Mouse (Mus musculus) limb, embryonic 14.5 days (tissue): ENCODE results near the gene Usp47. TPM values are rescaled to one million over a fixed set of nuclear protein-coding genes. Genes with fewer than 3 reads are reported as not detected.

Source experiments
- ATAC-seq: fragments of 200-750 bp; cut with Nextera tagmentation; 2 replicates; pipeline ENCODE4 v1.8.0; 2017; ENCODE audit warnings: low read depth, moderate number of reproducible peaks, moderate TSS enrichment; ENCODE audit not compliant: low FRiP score
- DNase-seq: peaks from one replicate; pipeline ENCODE4 v3.0.0-alpha.2; 2015; ENCODE audit warnings: low spot score
- H3K27ac ChIP-seq: fragments of 300-500 bp; sonication (generic); replicated peaks from 2 replicates; pipeline ENCODE4 v1.5.1; 2014; ENCODE audit warnings: low read depth, mild to moderate bottlenecking, low read length, moderate library complexity, mixed read lengths
- H3K27me3 ChIP-seq: fragments of 300-500 bp; sonication (generic); 2 replicates; pipeline ENCODE4 v1.6.1; 2014; ENCODE audit warnings: low read length, mixed read lengths; ENCODE audit not compliant: control insufficient read depth, insufficient read depth
- H3K36me3 ChIP-seq: fragments of 300-500 bp; sonication (generic); 2 replicates; pipeline ENCODE4 v1.6.1; 2014; ENCODE audit warnings: mild to moderate bottlenecking, low read length, moderate library complexity, mixed read lengths; ENCODE audit not compliant: control insufficient read depth, insufficient read depth
- H3K4me1 ChIP-seq: fragments of 300-500 bp; sonication (generic); 2 replicates; pipeline ENCODE4 v1.6.1; 2014; ENCODE audit warnings: antibody characterized with exemption, low read length, mixed read lengths; ENCODE audit not compliant: control insufficient read depth, insufficient read depth
- H3K4me2 ChIP-seq: fragments of 300-500 bp; sonication (generic); replicated peaks from 2 replicates; pipeline ENCODE4 v1.6.1; 2014; ENCODE audit warnings: low read depth, mild to moderate bottlenecking, low read length, moderate library complexity; ENCODE audit not compliant: severe bottlenecking
- H3K4me3 ChIP-seq: fragments of 300-500 bp; sonication (generic); replicated peaks from 2 replicates; pipeline ENCODE4 v1.5.1; 2014; ENCODE audit warnings: low read length
- H3K9ac ChIP-seq: fragments of 300-500 bp; sonication (generic); 2 replicates; pipeline ENCODE4 v1.6.1; 2014; ENCODE audit warnings: mild to moderate bottlenecking, low read depth, low read length, moderate library complexity; ENCODE audit not compliant: severe bottlenecking
- H3K9me3 ChIP-seq: fragments of 300-500 bp; sonication (generic); 2 replicates; pipeline ENCODE4 v1.6.1; 2016; ENCODE audit warnings: low read length; ENCODE audit not compliant: control insufficient read depth
- POLR2A ChIP-seq: fragments of 200-500 bp; IDR thresholded peaks from 2 replicates; pipeline ENCODE4 v1.8.0; 2012; ENCODE audit warnings: inconsistent platforms, mild to moderate bottlenecking, moderate library complexity, borderline replicate concordance; ENCODE audit not compliant: insufficient read depth, insufficient read length; ENCODE audit errors: extremely low read depth
- WGBS: fragments of 180-500 bp; shearing (Covaris S2); extraction: QIAGEN DNeasy Blood & Tissue Kit; methylation state at CpG from one replicate; pipeline ENCODE4 v1.1.7; 2014; 5-methylcytosine and 5-hydroxymethylcytosine counted together
- polyA plus RNA-seq, 2 experiments: library from polyadenylated mRNA; depleted of rRNA in 1 of 2; stranded (reverse) in 1 of 2; unstranded in 1 of 2; fragments of >200 nt; fragmentation: Nextera tagmentation in 1 of 2; extraction: Ambion mirVana in 1 of 2; gene quantifications; 2 replicates each; pipeline versions ENCODE4 v1.2.1 to v1.2.3; 2012 to 2014

Gene Usp47
- polyA plus RNA-seq, 2 experiments: 51.9 to 81.2 TPM

- no peak for TF ChIP-seq POLR2A
- Histone ChIP-seq H3K9me3 (no peaks in the 10 kb centered on the region), H3K36me3 (no peaks in the 10 kb centered on the region), H3K4me1 (no peaks in the 10 kb centered on the region), H3K27ac (no peak overlapping the region), H3K4me2 (no peak overlapping the region), H3K9ac (no peak overlapping the region), H3K4me3 (no peak overlapping the region), H3K27me3 (no peaks in the 10 kb centered on the region)
- WGBS: 76% methylated on average over 3 of the region's 3 CpGs
- DNase-seq (no peak), ATAC-seq (no peak)
Observed at GRCm38 (mm10) chr7:111986906-111987305, 36.4 kb upstream of the Usp47 start.

DNA sequence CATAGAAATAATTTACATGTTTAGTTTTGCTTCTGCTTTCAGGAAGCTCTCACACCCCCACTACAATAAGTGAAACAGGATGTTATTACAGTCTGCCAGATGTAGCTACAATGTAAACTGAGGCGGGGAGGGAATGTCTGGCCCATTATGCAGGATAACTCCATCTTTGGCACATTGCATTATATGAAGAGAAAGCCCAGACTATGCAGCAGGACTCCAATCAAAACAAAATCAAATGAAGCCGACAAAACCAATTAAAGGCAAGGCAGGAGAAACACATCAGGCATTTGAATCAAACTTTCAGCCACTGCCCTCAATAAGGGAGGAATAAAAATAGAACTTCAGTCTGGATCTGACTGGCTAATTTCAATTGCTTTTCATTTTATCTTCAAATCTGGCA is 25.9 kb upstream of the Usp47 start:
- no peak for TF ChIP-seq POLR2A
- Histone ChIP-seq H3K27ac (no peak overlapping the region), H3K4me1 (no peaks in the 10 kb centered on the region), H3K36me3 (no peaks in the 10 kb centered on the region), H3K4me3 (no peak overlapping the region), H3K4me2 (no peak overlapping the region), H3K9ac (no peak overlapping the region), H3K9me3 (no peaks in the 10 kb centered on the region), H3K27me3 (no peaks in the 10 kb centered on the region)
- ATAC-seq: no peak
- 54% methylated on average over 2 of the region's 2 CpGs for WGBS
- no peak for DNase-seq

GRCm38 (mm10) chr7:111998446-111999004 is 24.8 kb upstream of the Usp47 start:
- H3K9me3 ChIP-seq: no peaks in the 10 kb centered on the region
- H3K36me3 ChIP-seq: no peaks in the 10 kb centered on the region
- WGBS: 58% methylated on average over 6 of the region's 6 CpGs
- no peaks in the 10 kb centered on the region for H3K27me3 ChIP-seq
- H3K4me3 ChIP-seq: no peak overlapping the region
- ATAC-seq (no peak), DNase-seq (no peak)
- H3K27ac ChIP-seq: no peak overlapping the region
- H3K9ac ChIP-seq: no peak overlapping the region
- no peak overlapping the region for H3K4me2 ChIP-seq
- H3K4me1 ChIP-seq: no peaks in the 10 kb centered on the region
- no peak for TF ChIP-seq POLR2A

GRCm38 (mm10) chr7:111999376-111999775 is 23.9 kb upstream of the Usp47 start:
- no peaks in the 10 kb centered on the region for H3K9me3 ChIP-seq
- no peaks in the 10 kb centered on the region for H3K27me3 ChIP-seq
- H3K27ac ChIP-seq: no peak overlapping the region
- no peaks in the 10 kb centered on the region for H3K4me1 ChIP-seq
- no peak overlapping the region for H3K4me3 ChIP-seq
- no peak for DNase-seq
- no peak overlapping the region for H3K9ac ChIP-seq
- H3K4me2 ChIP-seq: no peak overlapping the region
- no peaks in the 10 kb centered on the region for H3K36me3 ChIP-seq
- TF ChIP-seq POLR2A: no peak
- ATAC-seq: no peak

DNA sequence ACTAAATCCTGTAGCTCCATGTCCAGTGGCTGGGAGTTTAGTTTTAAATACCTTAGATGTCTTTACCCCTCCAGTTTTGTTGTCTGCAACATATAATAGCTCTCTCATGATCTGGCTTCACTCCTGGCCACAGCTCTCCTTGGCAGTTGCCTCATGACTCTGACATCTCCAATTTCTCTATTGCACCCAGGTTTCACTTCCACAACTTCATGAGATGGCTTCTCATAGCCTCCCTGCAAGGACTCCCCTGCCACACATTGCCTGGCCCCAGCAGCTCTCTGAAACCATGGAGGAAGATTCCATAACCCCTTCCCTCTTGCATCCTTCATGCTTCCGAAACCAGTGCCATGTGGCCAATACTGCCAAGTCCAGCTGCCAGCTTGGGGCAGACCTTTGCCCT is 23.1 kb upstream of the Usp47 start:
- no peak for ATAC-seq
- TF ChIP-seq POLR2A: no peak
- H3K36me3 ChIP-seq: no peaks in the 10 kb centered on the region
- no peak overlapping the region for H3K27ac ChIP-seq
- H3K9ac ChIP-seq: no peak overlapping the region
- DNase-seq: no peak
- no peak overlapping the region for H3K4me3 ChIP-seq
- no peaks in the 10 kb centered on the region for H3K4me1 ChIP-seq
- H3K27me3 ChIP-seq: no peaks in the 10 kb centered on the region
- no peak overlapping the region for H3K4me2 ChIP-seq
- WGBS: 85% methylated on average over 1 of the region's 1 CpGs
- H3K9me3 ChIP-seq: no peaks in the 10 kb centered on the region

DNA sequence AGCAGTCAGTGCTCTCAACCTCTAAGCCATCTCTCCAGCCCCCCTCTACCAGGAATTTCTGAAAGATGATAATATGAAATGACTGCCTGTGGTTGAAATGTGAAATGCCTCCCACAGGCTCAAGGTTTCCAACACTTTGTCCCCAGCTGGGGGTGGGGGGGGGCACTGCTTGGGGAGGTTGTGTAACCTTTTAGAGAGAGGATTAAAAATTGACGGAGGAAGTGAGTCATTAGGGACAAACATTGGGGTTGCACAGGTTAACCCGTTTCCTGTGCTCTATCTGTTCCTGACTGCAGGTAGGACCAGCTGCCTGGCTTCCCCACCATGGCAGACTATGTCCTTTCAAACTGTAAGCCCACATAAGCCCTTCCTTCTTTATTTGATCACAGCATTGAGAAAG is 12.8 kb upstream of the Usp47 start:
- H3K27me3 ChIP-seq: no peaks in the 10 kb centered on the region
- H3K9me3 ChIP-seq: no peaks in the 10 kb centered on the region
- no peak overlapping the region for H3K4me3 ChIP-seq
- ATAC-seq: no peak
- WGBS: 90% methylated on average over 2 of the region's 2 CpGs
- no peaks in the 10 kb centered on the region for H3K4me1 ChIP-seq
- no peak for TF ChIP-seq POLR2A
- no peak overlapping the region for H3K27ac ChIP-seq
- no peak overlapping the region for H3K9ac ChIP-seq
- DNase-seq: no peak
- no peaks in the 10 kb centered on the region for H3K36me3 ChIP-seq
- no peak overlapping the region for H3K4me2 ChIP-seq
